Mouse (Mus musculus): ENCODE results near the gene Klhl22.
A peak's percentile ranks its signal among the peaks of the same experiment; 100 is the strongest.

Gene Klhl22

GRCm38 (mm10) chr16:17802456-17802838 is 43.0 kb downstream of the Klhl22 start:
- DNase-seq (ENCODE audit: low spot score in 2 of 2) = no peak

DNA sequence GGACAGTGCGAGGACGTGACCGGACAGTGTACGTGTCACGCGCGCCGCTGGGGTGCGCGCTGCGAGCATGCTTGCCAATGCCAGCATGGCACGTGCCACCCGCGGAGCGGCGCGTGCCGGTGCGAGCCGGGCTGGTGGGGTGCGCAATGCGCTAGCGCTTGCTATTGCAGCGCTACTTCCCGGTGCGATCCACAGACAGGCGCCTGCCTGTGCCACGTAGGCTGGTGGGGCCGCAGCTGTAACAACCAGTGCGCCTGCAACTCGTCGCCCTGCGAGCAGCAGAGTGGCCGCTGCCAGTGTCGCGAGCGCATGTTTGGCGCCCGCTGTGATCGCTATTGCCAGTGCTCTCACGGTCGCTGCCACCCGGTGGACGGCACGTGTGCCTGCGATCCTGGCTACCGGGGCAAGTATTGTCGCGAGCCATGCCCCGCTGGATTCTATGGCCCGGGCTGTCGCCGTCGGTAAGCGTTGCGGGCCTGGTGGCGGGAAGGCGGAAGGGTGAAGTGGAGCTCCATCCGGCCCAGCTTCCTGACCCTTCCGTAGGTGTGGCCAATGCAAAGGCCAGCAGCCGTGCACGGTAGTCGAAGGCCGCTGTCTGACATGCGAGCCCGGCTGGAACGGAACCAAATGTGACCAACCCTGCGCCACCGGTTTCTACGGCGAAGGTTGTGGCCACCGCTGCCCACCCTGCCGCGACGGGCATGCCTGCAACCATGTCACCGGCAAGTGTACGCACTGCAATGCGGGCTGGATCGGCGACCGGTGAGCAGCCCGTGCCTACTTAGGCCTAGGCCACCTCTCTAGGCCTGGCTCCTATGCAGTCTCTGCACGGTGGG is 43.6 kb downstream of the Klhl22 start:
- peak in 1 of 2 experiments; percentile 59 for DNase-seq (ENCODE audit: low spot score in 2 of 2)

DNA sequence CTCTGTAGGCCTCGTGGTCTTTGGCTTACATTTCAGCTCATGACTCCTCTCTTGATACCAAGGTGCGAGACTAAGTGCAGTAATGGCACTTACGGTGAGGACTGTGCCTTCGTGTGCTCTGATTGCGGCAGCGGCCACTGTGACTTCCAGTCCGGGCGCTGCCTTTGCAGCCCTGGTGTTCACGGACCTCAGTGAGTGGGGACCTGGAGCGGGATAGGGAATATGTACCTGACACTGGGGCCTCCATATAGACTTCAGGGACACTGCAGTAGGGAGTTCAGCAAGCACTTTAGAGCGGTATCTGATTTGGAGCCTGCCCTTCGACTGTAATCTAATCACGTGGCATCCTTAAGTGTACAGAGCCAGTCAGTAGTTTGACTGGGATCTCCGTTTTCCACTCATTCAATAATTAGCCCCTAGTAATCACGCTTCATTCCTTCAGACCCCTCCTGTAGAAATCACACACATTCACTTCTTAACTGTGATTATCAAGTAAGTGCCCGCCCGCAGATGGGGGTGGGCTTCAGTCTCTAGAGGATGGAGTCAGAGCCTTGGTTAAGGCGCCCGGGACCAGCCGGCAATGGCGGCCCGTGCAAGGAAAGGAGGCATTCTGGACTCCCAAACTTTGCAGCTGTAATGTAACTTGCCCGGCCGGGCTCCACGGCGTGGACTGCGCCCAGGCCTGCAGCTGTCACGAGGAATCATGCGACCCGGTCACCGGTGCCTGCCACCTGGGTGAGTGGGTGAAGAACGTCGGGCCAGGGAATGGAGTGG is 44.4 kb downstream of the Klhl22 start:
- DNase-seq (ENCODE audit: low spot score in 2 of 2) = no peak

- DNase-seq (ENCODE audit: low spot score in 2 of 2) = no peak
These were observed 45.1 kb downstream of the Klhl22 start for GRCm38 (mm10) chr16:17804449-17804912.

DNA sequence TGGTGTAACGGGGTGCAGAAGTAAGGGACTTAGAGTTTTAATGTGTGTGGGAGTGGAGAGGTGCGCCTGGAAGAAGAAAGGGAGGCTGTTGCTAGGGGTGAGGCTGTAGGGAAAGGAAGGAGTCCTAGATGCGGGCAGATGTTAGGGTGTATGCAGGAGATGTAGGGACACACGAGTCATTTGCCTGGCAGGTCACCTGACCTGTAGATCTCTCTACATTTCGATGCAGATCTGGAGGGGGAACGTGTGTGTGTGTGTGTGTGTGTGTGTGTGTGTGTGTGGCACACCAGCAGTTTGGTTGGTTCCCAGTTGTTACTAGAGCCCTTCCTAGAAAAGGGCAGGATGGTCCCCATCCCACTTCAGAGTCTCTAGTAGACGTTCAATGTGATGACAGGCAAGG is 45.6 kb downstream of the Klhl22 start:
- no peak for DNase-seq (ENCODE audit: low spot score in 2 of 2)

DNA sequence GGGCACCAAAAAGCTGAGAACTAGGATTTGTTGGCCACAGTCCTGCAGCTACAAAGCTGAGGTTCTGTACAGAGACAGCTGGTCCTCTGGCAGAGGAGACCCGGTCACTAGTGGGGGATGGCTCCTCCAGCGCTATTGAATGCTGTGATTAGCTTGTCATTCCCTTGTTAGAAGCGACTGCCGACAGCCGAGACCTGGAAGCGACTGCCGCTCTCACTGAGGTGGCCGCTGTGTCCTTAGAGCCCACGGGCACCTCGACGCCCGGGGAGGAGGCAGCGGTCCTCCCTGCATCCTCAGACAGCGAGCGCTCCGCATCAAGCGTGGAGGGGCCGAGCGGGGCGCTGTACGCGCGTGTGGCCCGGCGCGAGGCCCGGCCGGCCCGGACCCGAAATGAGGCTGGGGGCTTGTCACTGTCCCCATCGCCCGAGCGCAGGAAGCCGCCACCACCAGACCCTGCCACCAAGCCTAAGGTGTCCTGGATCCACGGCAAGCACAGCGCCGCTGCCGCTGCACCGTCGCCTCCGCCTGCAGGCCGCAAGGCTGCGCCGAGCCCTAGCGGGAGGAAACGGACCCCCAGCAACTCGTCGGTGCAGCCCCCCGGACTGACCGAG is 47.3 kb downstream of the Klhl22 start:
- DNase-seq (ENCODE audit: low spot score in 2 of 2) = no peak

- peak; percentile 53 to 87 for DNase-seq (ENCODE audit: low spot score in 2 of 2)
These were observed 48.0 kb downstream of the Klhl22 start for GRCm38 (mm10) chr16:17807192-17808009.

DNA sequence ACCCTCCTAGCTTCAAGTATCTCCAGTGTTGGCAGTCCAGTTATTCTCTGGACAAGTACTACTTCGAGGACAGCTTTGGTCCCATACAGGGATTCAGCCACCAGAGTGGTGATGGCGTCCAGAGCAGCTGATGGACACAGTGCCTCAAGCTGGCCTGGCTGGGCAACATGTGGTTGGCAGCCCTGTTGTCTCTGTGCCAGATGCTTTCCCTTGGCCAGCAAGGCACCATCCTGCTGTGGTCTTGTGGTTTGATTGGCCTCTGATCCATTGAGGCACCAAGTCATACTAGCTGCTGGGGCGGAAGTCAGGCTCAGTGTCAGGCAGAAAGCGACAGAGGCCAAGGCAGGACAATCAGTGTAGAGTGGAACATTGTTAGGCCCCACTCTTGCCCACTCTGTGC is 49.7 kb downstream of the Klhl22 start:
- DNase-seq (ENCODE audit: low spot score in 2 of 2) = no peak

DNA sequence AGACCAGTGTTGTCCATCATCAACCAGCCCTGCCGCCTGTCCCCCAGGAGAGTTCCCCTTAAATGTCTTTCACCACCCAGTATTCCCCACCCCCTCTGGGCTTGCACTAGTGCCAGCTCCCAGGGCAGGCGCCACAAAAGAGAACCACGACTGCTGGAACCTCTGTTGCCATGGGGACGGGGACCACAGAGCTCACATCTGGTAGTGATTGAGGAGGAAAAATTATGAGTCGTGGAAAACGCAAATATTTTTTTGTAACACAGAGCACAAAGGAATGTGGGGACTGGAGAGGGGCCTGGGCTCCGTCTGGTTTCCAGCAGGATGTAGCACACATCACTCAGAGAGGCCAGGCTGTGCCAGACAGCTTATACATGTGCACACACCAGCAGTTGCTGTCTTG is 50.3 kb downstream of the Klhl22 start:
- no peak for DNase-seq (ENCODE audit: low spot score in 2 of 2)

- peak in 1 of 2 experiments; percentile 47 for DNase-seq (ENCODE audit: low spot score in 2 of 2)
These were observed 52.7 kb downstream of the Klhl22 start for GRCm38 (mm10) chr16:17812120-17812519.

GRCm38 (mm10) chr16:17813173-17813572 is 53.8 kb downstream of the Klhl22 start:
- no peak for DNase-seq (ENCODE audit: low spot score in 2 of 2)

DNA sequence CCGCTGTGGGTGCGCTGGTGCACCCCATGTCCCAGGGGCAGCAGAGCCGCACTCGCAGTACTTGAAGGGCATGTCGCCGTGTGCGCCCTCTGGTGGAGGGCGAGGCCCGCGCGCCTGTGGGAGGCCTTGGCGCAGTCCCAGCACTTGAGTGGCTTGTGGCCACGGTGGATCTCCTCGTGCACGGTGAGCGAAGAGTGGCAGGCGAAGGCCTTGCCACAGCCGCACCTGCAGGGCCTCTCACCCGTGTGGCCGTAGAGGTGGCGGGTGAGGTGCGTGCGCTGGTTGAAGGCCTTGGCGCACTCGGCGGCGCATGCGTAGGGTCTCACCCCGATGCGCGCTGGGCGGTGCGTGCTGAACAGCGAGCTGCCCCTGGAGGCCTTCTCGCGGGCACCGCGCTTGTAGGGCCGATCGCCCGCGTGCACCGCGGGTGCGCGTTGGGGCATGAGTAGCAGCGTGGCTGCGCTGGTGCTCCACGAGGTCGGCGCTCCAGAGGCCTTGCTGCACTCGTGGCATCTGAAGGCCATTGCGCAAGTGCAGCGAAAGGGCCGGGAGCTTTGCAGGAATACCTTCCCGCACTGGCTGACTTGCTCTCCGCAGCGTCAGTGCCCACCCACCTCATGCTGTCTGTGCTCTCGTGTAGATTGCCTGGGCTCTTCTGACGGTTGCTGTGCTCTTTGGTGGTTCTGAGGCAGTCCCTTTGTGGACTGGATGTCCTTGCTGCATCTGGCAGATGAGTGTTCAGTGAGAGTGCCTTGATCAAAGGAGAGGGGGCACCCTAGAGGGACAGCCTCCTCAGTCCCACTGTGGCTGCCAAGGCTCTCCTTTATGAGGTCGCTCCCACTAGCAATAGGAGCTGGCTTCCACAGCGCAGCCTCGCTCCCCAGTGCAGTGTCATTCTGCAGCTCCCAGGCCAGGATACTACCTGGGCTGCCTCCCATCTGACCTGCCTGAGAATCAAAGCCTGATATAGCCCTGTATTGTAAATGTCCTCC is 56.3 kb downstream of the Klhl22 start:
- peak in 1 of 2 experiments; percentile 53 for DNase-seq (ENCODE audit: low spot score in 2 of 2)

GRCm38 (mm10) chr16:17816528-17816927 is 57.1 kb downstream of the Klhl22 start:
- DNase-seq (ENCODE audit: low spot score in 2 of 2) = no peak

DNA sequence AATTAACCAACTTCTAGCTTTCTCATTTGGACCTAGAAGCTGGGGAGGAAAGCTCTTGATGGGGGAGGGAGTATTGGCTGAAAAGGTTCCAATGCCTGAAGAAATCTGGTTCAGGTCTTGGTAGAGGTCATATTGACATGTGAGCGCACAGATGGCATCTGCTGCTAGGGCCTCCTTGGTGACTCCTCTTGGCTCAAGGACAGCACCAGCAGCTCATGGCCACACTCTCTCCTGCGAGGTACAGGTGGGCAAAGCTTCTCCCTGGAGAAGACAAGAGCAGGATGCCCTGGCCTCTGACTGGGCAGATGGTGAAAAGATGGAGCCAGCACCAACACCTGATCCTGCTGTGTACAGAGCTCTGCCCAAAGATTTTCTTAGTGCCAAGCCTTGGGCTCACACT is 67.1 kb downstream of the Klhl22 start:
- DNase-seq (ENCODE audit: low spot score in 2 of 2) = no peak

DNA sequence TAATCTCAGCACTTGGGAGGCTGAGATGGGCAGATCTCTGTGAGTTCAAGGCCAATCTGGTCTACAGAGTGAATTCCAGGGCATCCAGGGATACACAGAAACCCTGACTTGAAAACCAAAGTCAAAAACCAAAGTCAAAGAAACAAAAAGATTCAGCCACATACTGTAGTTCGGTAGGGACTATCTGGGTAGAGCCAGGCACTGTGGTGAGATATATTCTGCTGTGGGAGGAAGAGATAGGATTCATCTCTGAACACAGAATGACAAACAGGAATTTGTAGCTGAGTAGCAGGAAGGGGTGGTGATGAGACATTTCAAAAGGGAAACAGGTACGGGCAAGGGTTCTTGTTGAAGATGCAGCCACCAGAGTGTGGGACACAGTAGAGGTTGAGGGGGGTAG is 68.8 kb downstream of the Klhl22 start:
- DNase-seq (ENCODE audit: low spot score in 2 of 2) = no peak

DNA sequence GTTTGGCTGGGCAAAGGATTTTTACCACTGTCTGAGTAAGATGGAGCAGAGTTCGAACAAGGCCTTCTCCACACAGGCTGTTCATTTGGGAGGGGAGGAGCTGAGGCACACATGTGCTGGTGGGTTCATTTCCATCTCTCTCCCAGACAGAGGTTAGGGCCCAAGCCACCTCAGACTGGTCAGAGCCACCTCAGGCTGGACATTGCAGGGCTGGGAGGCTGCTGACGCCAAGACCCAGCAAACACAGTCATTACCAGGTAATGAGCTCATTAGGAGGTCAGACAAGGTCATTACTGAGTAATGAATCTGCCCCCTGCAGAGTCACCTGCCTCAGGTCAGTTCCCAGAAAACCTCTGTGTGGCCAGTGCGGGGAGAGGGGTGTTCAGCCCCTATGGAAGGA is 69.4 kb downstream of the Klhl22 start:
- no peak for DNase-seq (ENCODE audit: low spot score in 2 of 2)

- DNase-seq (ENCODE audit: low spot score in 2 of 2) = no peak
These were observed 71.2 kb downstream of the Klhl22 start for GRCm38 (mm10) chr16:17830385-17831178.

- DNase-seq (ENCODE audit: low spot score in 2 of 2) = no peak
These were observed 72.4 kb downstream of the Klhl22 start for GRCm38 (mm10) chr16:17831781-17832180.

DNA sequence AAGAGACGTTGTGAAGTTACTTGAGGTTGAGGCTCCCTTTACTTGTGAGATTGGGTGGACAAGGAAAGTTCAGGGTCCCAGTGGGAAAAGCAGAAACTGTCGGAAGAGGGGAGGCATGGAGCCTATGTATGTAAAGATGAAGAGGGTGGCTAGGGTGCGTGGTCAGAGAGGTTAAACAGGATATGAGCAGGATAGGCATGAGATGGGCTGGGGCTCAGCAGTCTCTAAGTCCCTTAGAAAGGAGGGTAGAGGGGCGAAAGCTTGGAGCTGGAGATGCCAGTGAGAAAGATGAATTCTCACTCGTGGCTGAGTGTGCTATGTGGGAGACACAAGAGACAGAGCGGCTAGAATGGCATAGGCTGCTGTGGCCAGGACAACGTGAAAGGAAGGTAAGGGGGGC is 73.4 kb downstream of the Klhl22 start, which contains the start of gene B830017H08Rik:
Gene B830017H08Rik (plus strand): TSS at position 301 of the 400 bp plus-strand sequence.
- DNase-seq (ENCODE audit: low spot score in 2 of 2) = no peak

DNA sequence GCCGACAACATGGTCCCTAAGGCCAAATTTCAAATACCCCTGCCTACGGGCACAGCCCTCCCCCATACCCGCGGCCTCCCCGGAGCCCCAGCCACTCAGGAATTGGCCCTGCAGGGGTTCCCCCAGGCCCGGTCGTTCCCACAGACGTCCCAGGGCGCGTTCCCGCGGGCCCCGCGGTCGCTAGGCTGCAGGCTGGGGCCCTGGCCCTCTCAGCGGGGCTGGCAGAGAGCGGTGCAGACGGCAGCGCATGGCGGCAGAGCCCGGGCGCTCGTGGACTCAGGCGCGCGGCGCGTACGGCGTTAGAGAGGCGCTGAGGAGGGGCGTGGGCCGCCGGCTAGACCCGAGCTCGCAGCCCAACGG is 73.9 kb downstream of the Klhl22 start:
- no peak for DNase-seq (ENCODE audit: low spot score in 2 of 2)

Data from left cerebral cortex, adult 9 months (tissue).